Mouse (Mus musculus) kidney, adult 11 months (tissue): Measurements from ENCODE around the gene Vars2.
A peak's percentile ranks its signal among the peaks of the same experiment; 100 is the strongest.

Experiments
- DNase-seq: peaks from one replicate; pipeline ENCODE4 v3.0.0; 2022

Vars2 gene

DNA sequence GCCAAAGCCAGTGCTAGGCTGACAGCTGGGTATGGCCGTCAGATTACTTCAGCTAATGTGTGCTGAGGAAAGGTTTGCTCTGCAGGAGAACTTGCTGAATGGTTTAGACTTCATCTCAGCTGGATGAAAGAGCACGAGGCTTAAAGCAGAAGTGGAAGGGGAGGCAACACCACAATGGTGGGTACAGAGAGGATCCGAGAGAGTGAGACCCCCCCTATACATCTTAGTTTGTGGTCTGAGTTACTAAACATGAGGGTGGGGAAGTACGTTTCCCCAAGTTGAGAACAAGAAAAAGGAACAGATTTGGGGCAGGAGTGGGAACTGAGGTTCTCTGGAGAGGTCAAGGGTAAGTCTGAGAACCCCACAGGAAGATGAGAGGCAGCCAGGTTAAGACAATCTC, 25.0 kb upstream of the Vars2 start:
- no peak for DNase-seq

- no peak for DNase-seq
These were observed 24.4 kb upstream of the Vars2 start for GRCm38 (mm10) chr17:35691811-35692210.

DNA sequence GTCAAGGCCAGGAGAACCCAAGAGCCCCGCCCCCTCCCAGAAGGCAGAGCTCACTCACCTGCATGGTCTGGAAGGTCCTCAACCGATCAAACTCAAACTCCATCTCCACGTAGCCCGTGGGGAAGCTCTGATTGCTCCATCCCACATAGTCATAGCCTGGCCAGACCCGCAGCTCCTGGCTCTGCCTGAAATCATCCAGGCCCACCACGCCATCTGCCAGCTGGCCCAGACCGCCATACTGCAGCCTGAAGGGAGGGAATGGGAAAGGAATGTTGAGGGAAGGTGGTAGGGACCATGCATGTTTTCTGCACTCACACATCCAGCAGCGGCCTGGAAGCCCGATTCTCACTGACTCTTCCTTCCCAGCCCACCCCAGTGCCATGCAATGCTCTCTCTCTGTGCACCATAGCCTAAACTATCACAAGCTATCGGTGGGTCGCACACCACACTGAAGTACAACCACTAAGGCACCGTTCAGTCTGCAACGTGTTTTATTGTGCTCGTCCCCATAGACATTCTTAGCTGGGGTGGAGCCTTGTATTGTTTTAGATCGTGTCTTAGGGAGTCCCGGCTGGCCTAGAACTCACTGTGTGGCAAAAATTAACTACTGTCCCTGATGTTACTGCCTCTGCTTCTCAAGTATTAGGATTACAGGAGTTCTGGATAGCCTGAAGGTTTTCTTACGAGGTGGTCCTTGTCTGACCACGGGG, 22.7 kb upstream of the Vars2 start:
- DNase-seq = no peak

DNA sequence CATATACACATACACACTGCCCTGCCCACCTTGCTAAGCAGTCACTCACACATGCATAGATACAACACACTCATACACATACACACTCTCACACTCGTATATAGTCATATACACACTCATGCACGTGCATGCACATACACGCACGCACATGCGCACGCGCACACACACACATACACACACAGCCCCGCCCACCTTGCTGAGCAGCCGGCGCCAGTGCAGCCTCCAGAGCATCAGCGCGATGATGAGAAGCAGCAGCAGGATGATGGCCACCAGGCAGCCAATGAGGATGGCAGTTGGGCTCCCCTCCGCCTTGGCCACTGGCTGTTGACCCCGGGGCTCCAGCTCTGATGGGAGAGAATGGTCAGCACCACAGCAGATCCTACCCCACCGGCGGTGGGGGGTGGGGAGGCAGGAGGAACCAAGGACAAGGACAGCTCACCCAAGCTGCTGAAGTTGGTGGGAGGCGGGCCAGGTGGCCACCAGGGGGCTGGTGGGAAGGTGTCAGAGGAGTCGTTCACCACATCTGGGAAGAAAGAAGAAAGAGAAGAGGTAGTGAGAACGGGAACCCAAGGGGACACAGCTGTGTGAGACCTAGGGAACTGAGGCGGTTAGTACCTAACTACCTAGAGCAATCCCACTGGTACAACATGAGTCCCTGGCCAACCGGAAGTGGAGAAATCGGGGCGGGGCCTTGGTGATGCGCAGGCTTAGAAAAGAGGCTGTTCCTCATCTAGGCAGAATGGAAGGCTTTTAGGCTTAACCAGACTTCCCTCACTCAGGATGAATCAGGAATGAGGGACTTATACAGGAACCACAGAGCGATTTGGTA, 21.2 kb upstream of the Vars2 start:
- no peak for DNase-seq

DNA sequence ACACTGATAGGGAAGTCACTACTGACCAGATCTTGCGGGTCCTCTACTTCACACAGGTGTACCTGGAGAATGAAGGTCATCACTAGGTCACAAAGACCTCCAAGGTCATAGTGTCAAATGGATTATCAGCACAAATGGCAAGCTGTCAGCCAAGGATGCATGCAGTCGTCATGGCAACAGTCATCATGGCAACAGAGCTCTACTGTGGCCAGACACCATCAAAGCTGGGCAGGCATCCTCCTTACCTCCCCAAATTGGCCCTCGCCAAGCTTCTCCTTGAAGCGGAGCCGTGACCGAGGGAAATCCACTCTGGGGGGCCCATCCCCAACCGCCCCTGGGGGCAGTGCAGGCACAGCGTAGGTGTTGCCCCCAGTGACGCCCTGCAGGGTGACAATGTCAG, 17.7 kb upstream of the Vars2 start:
- DNase-seq = no peak

GRCm38 (mm10) chr17:35681986-35682385, 14.6 kb upstream of the Vars2 start:
- no peak for DNase-seq

- DNase-seq = no peak
These were observed 13.2 kb upstream of the Vars2 start for GRCm38 (mm10) chr17:35680591-35680990.

DNA sequence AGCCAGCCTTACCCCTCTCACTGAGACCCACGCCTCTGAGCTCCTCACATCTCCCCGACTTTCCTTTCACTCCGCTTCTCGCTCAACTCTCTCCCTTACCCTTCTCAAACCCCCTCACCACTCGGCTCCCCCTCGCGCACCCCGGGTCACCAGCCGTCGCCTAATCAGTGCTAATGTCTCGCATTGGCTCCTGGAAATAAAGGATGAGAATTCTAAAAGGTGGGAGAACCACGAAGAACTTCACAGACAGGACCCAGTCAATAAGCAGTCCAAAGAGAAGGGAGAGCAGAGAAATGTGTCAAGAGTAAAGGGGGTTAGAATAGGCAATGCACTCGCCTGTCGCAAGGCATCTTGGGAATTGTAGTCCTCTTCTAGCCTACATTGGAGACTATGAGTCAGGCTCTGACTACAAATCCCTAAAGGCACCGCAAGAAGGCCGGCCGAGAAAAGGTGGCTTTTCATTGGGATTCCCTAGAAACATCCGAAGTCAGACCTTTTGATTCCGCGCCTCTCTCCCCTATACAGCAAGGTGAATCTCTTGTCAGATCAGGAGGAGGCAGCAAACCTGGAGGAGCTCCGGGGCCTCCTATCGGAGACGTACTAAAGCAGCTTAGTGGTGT, 6.1 kb upstream of the Vars2 start, which contains the start of gene Gtf2h4:
TSS of gene Gtf2h4 (minus strand) at position 324 of the 620 bp plus-strand sequence.
- peak; percentile 94 for DNase-seq

DNA sequence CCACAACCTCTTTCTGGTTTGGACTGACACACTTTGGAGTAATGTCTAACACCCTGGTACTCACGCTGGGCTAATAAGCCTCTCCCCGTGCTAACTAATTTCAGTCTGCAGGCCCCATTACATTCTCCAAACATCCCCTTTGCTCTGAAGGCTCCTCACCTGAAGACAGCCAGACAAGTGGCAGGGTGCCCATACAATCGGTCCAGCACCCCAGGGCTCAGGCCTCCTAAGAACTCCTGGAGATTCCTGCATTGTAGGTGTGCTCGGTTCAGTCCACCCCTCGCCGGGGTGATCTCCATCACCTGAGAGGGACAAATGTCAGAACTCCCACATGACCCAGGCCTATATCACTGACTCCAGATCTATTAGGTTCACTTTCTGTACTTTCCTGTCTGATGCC, 5.1 kb upstream of the Vars2 start:
- no peak for DNase-seq

- DNase-seq = no peak
These were observed 4.5 kb upstream of the Vars2 start for GRCm38 (mm10) chr17:35671846-35672245.

- DNase-seq = no peak
These were observed 2.3 kb upstream of the Vars2 start for GRCm38 (mm10) chr17:35669731-35670130.

GRCm38 (mm10) chr17:35666851-35667256, 538 bp downstream of the Vars2 start:
- DNase-seq = peak; percentile 14

DNA sequence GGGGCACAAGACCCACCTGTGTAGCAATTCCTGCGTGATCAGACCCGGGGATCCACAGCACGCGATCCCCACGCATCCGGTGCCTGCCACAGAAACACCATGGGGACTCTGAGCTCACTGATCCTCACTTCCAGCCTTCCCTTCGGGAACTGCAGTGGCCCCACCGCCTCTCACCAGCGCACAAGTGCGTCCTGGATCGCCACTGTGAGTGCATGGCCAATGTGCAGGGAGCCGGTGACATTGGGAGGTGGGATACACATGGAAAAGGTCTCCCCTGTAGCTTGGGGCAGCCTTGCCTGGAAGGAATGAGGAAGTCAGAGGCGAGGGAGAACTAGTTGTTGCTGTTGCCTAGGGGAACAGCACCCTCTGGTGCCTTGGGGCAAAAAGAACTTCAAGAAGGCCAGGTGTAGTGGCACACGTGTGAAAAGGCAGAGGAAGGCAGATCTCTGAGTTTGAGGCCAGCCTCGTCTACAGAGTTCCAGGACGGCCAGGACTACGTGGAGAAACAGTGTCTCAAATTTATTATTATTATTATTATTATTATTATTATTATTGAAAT, 1.4 kb downstream of the Vars2 start:
- peak; percentile 52 for DNase-seq

GRCm38 (mm10) chr17:35653086-35653485, 14.3 kb downstream of the Vars2 start:
- no peak for DNase-seq

DNA sequence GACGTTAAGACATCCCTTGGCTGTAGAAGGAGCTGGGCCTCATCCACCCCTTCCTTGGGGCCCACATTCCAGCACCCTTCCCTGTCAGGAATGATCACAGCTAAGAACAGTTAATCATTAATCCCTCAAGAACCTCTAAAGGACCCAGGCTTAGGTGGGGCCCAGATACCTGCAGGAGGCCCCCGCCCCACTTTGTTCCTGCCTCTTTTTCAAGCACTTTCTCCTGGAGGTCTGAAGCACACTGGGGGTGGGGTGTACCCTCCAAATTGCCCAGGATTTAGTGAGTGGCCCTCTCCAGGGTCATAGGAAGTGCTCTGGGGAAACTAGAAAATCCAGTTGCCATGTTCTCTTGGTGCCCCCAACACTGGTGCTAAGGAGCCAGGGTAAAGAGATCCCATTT, 18.0 kb downstream of the Vars2 start:
- peak; percentile 57 for DNase-seq

- peak; percentile 27 for DNase-seq
These were observed 23.7 kb downstream of the Vars2 start, which contains the start of gene Mucl3 for GRCm38 (mm10) chr17:35643609-35644236. Gene Mucl3 (minus strand): TSS chr17:35643695.

- DNase-seq = no peak
These were observed 28.0 kb downstream of the Vars2 start for GRCm38 (mm10) chr17:35639352-35639751.

DNA sequence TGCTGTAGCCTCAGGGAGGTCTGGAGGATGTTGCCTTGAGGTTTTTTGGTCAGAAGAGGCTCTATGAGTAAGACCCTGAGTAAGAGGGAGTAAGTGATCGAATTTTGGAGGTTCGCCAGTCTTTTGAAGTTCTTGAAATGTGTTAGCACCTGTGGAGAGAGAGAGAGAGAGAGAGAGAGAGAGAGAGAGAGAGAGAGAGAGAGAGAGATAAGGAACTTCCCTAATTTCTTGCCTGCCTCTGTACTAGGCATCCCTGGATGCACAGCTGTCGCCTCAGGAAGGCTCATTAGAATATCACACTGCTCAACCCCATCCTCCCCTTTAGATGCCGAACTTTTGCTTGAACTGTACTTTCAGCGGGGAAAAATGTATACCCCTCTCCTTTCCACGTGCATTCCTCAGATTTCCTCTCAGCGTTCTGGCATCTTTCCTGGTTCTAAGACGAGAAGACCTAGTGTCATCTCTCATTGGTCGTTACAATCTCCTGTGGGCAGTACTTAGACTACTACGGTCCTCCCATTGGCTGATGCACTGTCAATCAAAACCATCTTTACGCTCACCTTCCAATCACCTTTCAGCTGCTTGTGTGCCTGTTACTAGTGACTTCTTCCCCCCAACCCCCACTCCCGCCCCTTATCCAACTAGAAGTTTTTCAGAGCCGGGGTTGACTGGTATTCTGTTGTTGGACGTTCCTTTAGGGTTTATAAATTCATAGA, 28.8 kb downstream of the Vars2 start:
- peak; percentile 56 for DNase-seq

GRCm38 (mm10) chr17:35636363-35636762, 31.0 kb downstream of the Vars2 start:
- peak; percentile 29 for DNase-seq

DNA sequence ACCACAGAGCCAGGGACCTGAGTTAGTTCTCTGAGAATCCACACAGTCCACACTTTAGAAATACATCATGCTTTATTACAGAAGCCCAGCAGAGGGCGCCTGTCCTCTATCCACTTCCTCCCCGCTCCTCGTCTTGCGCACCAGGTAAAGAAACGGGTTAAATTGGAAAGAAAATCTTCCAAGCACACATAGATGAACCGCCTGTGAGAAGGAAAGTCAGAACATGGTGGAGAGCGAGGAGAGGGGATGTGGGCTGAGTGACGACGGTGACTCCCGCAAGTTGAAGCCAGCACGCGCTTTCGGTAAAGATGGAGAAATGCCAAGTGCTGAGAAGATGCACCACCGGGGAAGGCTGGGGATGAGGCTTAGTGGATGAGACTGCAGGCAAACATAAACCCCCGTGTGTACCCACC, 31.7 kb downstream of the Vars2 start:
- DNase-seq = peak; percentile 60

DNA sequence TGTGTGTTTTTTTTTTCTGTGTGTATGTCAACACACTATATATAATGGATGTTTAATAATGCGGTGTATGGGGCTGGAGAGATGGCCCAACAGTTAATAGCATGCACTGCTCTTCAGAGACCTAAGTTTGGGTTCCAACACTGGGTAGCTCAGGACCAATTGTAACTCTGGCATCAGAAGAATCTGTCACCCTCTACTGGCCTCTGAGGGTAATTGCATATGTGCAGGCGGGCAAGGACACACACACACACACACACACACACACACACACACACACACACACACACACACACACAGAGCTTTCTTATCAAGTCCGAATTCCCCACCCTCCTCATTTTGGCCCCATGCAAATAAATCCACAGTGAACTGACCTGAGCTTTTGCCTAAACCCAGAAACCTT, 32.2 kb downstream of the Vars2 start:
- DNase-seq = no peak

GRCm38 (mm10) chr17:35633992-35634391, 33.4 kb downstream of the Vars2 start:
- DNase-seq = peak; percentile 49
